8 mouse cellular contexts compared by ENCODE assay signal in genomic region chr12:108305812-108306794, GRCm38 (mm10). TPM values are rescaled to one million over a fixed set of nuclear protein-coding genes. Genes with fewer than 3 reads are reported as not detected.
A peak's percentile ranks its signal among the peaks of the same experiment; 100 is the strongest.
DNase-seq lines count a peak whose midpoint lies in the region; ATAC-seq and TF ChIP-seq lines count a peak whose summit lies in the region.

Gene Hhipl1, plus strand, starts transcription at chr12:108306270.

- H3K27me3 ChIP-seq in cerebellum, adult 2 months (ENCODE audit: control insufficient read depth, insufficient read depth, low read length), result no peaks in the 10 kb centered on the region; the same call in 1 of the 2 replicates
- peaks cover 88% of the 10 kb centered on the region for H3K27me3 ChIP-seq in E14TG2a.4 (ENCODE audit: insufficient read depth, low read length)
- H3K27me3 ChIP-seq in embryonic facial prominence, embryonic 15.5 days, result peaks cover 37% of the 10 kb centered on the region
- H3K27me3 ChIP-seq in hindbrain, embryonic 11.5 days (ENCODE audit: control insufficient read depth, insufficient read depth, low read length), result 0 out of 2 replicates have a peak, but pooled peaks cover 2% of the 10 kb centered on the region
- peaks cover 49% of the 10 kb centered on the region for H3K27me3 ChIP-seq in limb, embryonic 15.5 days
- peaks cover 5% of the 10 kb centered on the region; the same call in 1 of the 2 replicates for H3K27me3 ChIP-seq in neural tube, embryonic 15.5 days (replicated peaks)

- no peak for TF ChIP-seq CTCF in cerebellum, adult 2 months (IDR thresholded peaks at IDR 0.05; ENCODE audit: borderline replicate concordance, insufficient read depth, low read depth, low read length)
- no peak for TF ChIP-seq CTCF in E14TG2a.4 (conservative IDR thresholded peaks at IDR 0.05; ENCODE audit: low read length)

- peaks cover 10% of the 10 kb centered on the region; the same call in 1 of the 2 replicates for H3K4me1 ChIP-seq in cerebellum, adult 2 months (ENCODE audit: control insufficient read depth, insufficient read depth, low read length)
- peaks cover 37% of the 10 kb centered on the region for H3K4me1 ChIP-seq in E14TG2a.4 (replicated peaks; ENCODE audit: low read depth, low read length)
- peaks cover 14% of the 10 kb centered on the region for H3K4me1 ChIP-seq in embryonic facial prominence, embryonic 15.5 days
- H3K4me1 ChIP-seq in hindbrain, embryonic 11.5 days (replicated peaks; ENCODE audit: control insufficient read depth, insufficient read depth, low read length), result peaks cover 7% of the 10 kb centered on the region; the same call in 1 of the 2 replicates
- H3K4me1 ChIP-seq in limb, embryonic 15.5 days, result peaks cover 36% of the 10 kb centered on the region
- peaks cover 18% of the 10 kb centered on the region for H3K4me1 ChIP-seq in neural tube, embryonic 15.5 days

- TF ChIP-seq POLR2A in cerebellum, adult 2 months (IDR thresholded peaks at IDR 0.05; ENCODE audit: borderline replicate concordance, insufficient read depth, low read length), result no peak

- ATAC-seq in embryonic facial prominence, embryonic 15.5 days (ENCODE audit: insufficient number of reproducible peaks, low FRiP score, low TSS enrichment, low read depth), result peak; percentile 5; the same call in 1 of the 2 replicates
- ATAC-seq in hindbrain, embryonic 11.5 days (ENCODE audit: low FRiP score), result peak; percentile 64
- 0 out of 2 replicates have a peak, but pooled peaks have one; percentile 33 for ATAC-seq in limb, embryonic 15.5 days (ENCODE audit: insufficient number of reproducible peaks, low FRiP score, low TSS enrichment, low read depth)
- peak; percentile 58 for ATAC-seq in neural tube, embryonic 15.5 days (ENCODE audit: low FRiP score)

- H3K4me3 ChIP-seq in cerebellum, adult 2 months (replicated peaks; ENCODE audit: insufficient read depth, low read depth, low read length), result peak within 1 kb of the TSS; percentile 47
- peak within 1 kb of the TSS; percentile 80 for H3K4me3 ChIP-seq in E14TG2a.4 (replicated peaks; ENCODE audit: low read length)
- H3K4me3 ChIP-seq in embryonic facial prominence, embryonic 15.5 days (replicated peaks), result peak within 1 kb of the TSS; percentile 56
- peak within 1 kb of the TSS; percentile 48 for H3K4me3 ChIP-seq in hindbrain, embryonic 11.5 days (ENCODE audit: low read depth, low read length)
- peak within 1 kb of the TSS; percentile 56 for H3K4me3 ChIP-seq in limb, embryonic 15.5 days
- peak within 1 kb of the TSS; percentile 60 for H3K4me3 ChIP-seq in neural tube, embryonic 15.5 days (replicated peaks)

- no peaks in the 10 kb centered on the region for H3K36me3 ChIP-seq in E14TG2a.4 (ENCODE audit: insufficient read depth, low read length)
- no peaks in the 10 kb centered on the region for H3K36me3 ChIP-seq in embryonic facial prominence, embryonic 15.5 days
- H3K36me3 ChIP-seq in hindbrain, embryonic 11.5 days (ENCODE audit: control insufficient read depth, insufficient read depth, low read length), result no peaks in the 10 kb centered on the region
- H3K36me3 ChIP-seq in limb, embryonic 15.5 days, result no peaks in the 10 kb centered on the region
- no peaks in the 10 kb centered on the region for H3K36me3 ChIP-seq in neural tube, embryonic 15.5 days

- no peak within 1 kb of the TSS for H3K27ac ChIP-seq in cerebellum, adult 2 months (ENCODE audit: insufficient read depth, low read length)
- H3K27ac ChIP-seq in embryonic facial prominence, embryonic 15.5 days (replicated peaks), result no peak within 1 kb of the TSS
- no peak within 1 kb of the TSS; the same call in 1 of the 2 replicates for H3K27ac ChIP-seq in hindbrain, embryonic 11.5 days (ENCODE audit: low read depth, low read length)
- H3K27ac ChIP-seq in limb, embryonic 15.5 days, result no peak within 1 kb of the TSS
- 0 out of 2 replicates have a peak within 1 kb of the TSS, but pooled peaks have one; percentile 6 for H3K27ac ChIP-seq in neural tube, embryonic 15.5 days (replicated peaks)

- no peaks in the 10 kb centered on the region for H3K9me3 ChIP-seq in E14TG2a.4 (ENCODE audit: low read length)
- H3K9me3 ChIP-seq in embryonic facial prominence, embryonic 15.5 days (replicated peaks), result no peaks in the 10 kb centered on the region
- no peaks in the 10 kb centered on the region for H3K9me3 ChIP-seq in hindbrain, embryonic 11.5 days (ENCODE audit: control insufficient read depth, low read length)
- no peaks in the 10 kb centered on the region for H3K9me3 ChIP-seq in limb, embryonic 15.5 days
- H3K9me3 ChIP-seq in neural tube, embryonic 15.5 days (replicated peaks), result no peaks in the 10 kb centered on the region

- WGBS in cerebellum, adult 2 months, result 5% methylated on average over 66 of the region's 67 CpGs
- WGBS in embryonic facial prominence, embryonic 15.5 days, result 2% methylated on average over 67 of the region's 67 CpGs
- WGBS in hindbrain, embryonic 11.5 days, result 4% methylated on average over 62 of the region's 67 CpGs
- WGBS in limb, embryonic 15.5 days, result 2% methylated on average over 66 of the region's 67 CpGs
- WGBS in neural tube, embryonic 15.5 days, result 5% methylated on average over 61 of the region's 67 CpGs

- DNase-seq in cerebellum, adult 2 months, result peak in 1 of 2 experiments; percentile 39
- no peak for DNase-seq in cerebellum, adult 11-12 months
- peak; percentile 76 for DNase-seq in hindbrain, embryonic 11.5 days (ENCODE audit: low spot score)
- no peak for DNase-seq in yolk sac, embryonic 10.5 days (ENCODE audit: low spot score)

- peak within 1 kb of the TSS; percentile 93 for H3K4me2 ChIP-seq in embryonic facial prominence, embryonic 15.5 days (replicated peaks)
- H3K4me2 ChIP-seq in hindbrain, embryonic 11.5 days (replicated peaks; ENCODE audit: low read depth, low read length), result peak within 1 kb of the TSS; percentile 98
- H3K4me2 ChIP-seq in limb, embryonic 15.5 days, result peak within 1 kb of the TSS; percentile 95
- H3K4me2 ChIP-seq in neural tube, embryonic 15.5 days, result peak within 1 kb of the TSS; percentile 98

- peak within 1 kb of the TSS; percentile 41 for H3K9ac ChIP-seq in embryonic facial prominence, embryonic 15.5 days
- peak within 1 kb of the TSS; percentile 85 for H3K9ac ChIP-seq in hindbrain, embryonic 11.5 days (ENCODE audit: low read depth, low read length)
- H3K9ac ChIP-seq in limb, embryonic 15.5 days, result peak within 1 kb of the TSS; percentile 53
- H3K9ac ChIP-seq in neural tube, embryonic 15.5 days (replicated peaks), result peak within 1 kb of the TSS; percentile 83

RNA-seq across cellular contexts. Expression of gene Hhipl1, which starts in this region (rescaled TPM):
- polyA plus RNA-seq in cerebellum, adult 2 months (2012; rRNA removed), result 4.4 and 4.8 TPM in 2 replicates
- polyA plus RNA-seq in embryonic facial prominence, embryonic 15.5 days (2015; fragmentation: Nextera tagmentation; extraction: Ambion mirVana), result 0.62 and 0.67 TPM in 2 replicates
- polyA plus RNA-seq in hindbrain, embryonic 11.5 days (2014; fragmentation: Nextera tagmentation; extraction: Ambion mirVana), result 1.2 and 1.8 TPM in 2 replicates
- polyA plus RNA-seq in limb, embryonic 15.5 days (2015; fragmentation: Nextera tagmentation; extraction: Ambion mirVana), result 0.97 and 1.4 TPM in 2 replicates
- 2.7 and 3.2 TPM in 2 replicates for polyA plus RNA-seq in neural tube, embryonic 15.5 days (2015; fragmentation: Nextera tagmentation; extraction: Ambion mirVana)

Comparison
In these comparisons a context has a peak if more than half of its experiments do, and no peak if none do; other contexts are left out.
1. Peak in ATAC-seq, H3K4me3 ChIP-seq, H3K9ac ChIP-seq and H3K4me2 ChIP-seq in embryonic facial prominence, embryonic 15.5 days; RNA of the gene not detected or under 1 TPM.
2. ATAC-seq: peak in every context shown above with its lines; median percentile 64 in hindbrain, embryonic 11.5 days; 58 in neural tube, embryonic 15.5 days; 33 in limb, embryonic 15.5 days; 5 in embryonic facial prominence, embryonic 15.5 days.